Mouse (Mus musculus): ENCODE measurements at regions not wholly inside any gene's neighbourhood (a gene's known extent, or its start where the extent isn't known, plus 50 kb on each side); places are given as distances from the start of the nearest gene placed in this dataset.

DNA sequence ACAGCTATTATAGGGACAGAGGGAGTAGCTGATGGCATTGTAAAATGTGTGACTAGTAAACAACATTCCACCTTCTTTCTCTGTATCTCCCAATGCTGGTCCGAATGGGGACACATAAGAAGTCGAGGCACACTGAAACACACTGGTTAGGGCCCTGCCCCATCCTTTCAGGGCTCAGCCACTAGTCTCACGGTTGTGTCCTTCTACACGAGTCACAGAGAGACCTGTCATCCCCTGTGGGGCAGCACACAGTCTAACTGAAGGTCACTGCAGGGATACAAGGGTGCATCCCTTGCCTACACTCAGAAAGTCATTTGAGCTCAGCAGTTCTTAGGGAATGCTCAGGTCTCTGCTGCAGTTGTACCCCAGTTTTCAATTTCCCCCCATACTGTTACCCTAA is 93.6 kb upstream of the Klf7 start:
- TF ChIP-seq ZNF384 (IDR thresholded peaks at IDR 0.05; ENCODE audit: low read depth, low read length) (no peak), MAFK (IDR thresholded peaks at IDR 0.05; ENCODE audit: insufficient read depth, low read depth, low read length) (no peak), HCFC1 (IDR thresholded peaks at IDR 0.05; ENCODE audit: borderline replicate concordance, insufficient read depth, low read length) (no peak), ZC3H11A (IDR thresholded peaks at IDR 0.05; ENCODE audit: borderline replicate concordance, low read depth, low read length) (no peak), CHD2 (IDR thresholded peaks at IDR 0.05; ENCODE audit: low read depth, low read length) (no peak)
- no peaks in the 10 kb centered on the region for H3K36me3 ChIP-seq (ENCODE audit: control insufficient read depth, insufficient read depth, low read length, poor library complexity, severe bottlenecking)
- H3K4me3 ChIP-seq (ENCODE audit: insufficient read depth in 1 of 2, low read depth in 1 of 2, low read length in 2 of 2, poor library complexity in 1 of 2, severe bottlenecking in 1 of 2): no peak overlapping the region
- H3K4me1 ChIP-seq (ENCODE audit: control insufficient read depth in 2 of 2, insufficient read depth in 2 of 2, low read length in 2 of 2, poor library complexity in 1 of 2): no peaks in the 10 kb centered on the region
- DNase-seq (ENCODE audit: low read depth, low spot score): no peak
- in situ Hi-C loops (cut with MboI; ENCODE audit: low sequenced_read_pairs in 2 of 2, unreplicated experiment in 2 of 2): no loop called here
- H3K9ac ChIP-seq (ENCODE audit: insufficient read depth, low read depth, low read length, poor library complexity, severe bottlenecking): no peak overlapping the region
- H3K9me3 ChIP-seq (ENCODE audit: control insufficient read depth, insufficient read depth, low read depth, low read length): no peaks in the 10 kb centered on the region
- no peak overlapping the region for H3K27ac ChIP-seq (ENCODE audit: insufficient read depth, low read depth, low read length, poor library complexity, severe bottlenecking)

DNA sequence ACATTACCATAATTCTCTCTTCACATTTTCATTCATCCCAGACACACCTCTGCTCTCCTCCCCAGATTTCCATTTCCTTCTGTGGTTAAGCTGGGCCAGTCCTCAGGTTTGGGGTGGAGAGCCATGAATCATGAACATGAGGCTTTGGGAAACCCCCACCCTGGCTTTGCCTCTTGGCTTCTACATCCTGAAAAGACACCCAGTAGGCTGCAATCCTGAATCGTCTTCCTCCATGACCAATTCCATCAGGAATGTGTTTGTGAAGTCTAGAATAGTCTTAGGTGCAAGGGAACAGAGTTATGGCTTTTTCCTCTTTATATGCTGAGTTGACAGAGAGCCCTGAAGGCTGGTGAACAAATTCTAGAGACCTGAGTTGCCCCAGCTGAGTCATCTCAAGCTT is 87.0 kb upstream of the Klf7 start:
- Histone ChIP-seq H3K9me3 (ENCODE audit: control insufficient read depth, insufficient read depth, low read depth, low read length) (no peaks in the 10 kb centered on the region), H3K4me3 (ENCODE audit: insufficient read depth in 1 of 2, low read depth in 1 of 2, low read length in 2 of 2, poor library complexity in 1 of 2, severe bottlenecking in 1 of 2) (no peak overlapping the region), H3K4me1 (ENCODE audit: control insufficient read depth in 2 of 2, insufficient read depth in 2 of 2, low read length in 2 of 2, poor library complexity in 1 of 2) (no peaks in the 10 kb centered on the region), H3K27ac (ENCODE audit: insufficient read depth, low read depth, low read length, poor library complexity, severe bottlenecking) (no peak overlapping the region), H3K9ac (ENCODE audit: insufficient read depth, low read depth, low read length, poor library complexity, severe bottlenecking) (no peak overlapping the region), H3K36me3 (ENCODE audit: control insufficient read depth, insufficient read depth, low read length, poor library complexity, severe bottlenecking) (no peaks in the 10 kb centered on the region)
- TF ChIP-seq ZC3H11A (IDR thresholded peaks at IDR 0.05; ENCODE audit: borderline replicate concordance, low read depth, low read length) (no peak), MAFK (IDR thresholded peaks at IDR 0.05; ENCODE audit: insufficient read depth, low read depth, low read length) (no peak), ZNF384 (IDR thresholded peaks at IDR 0.05; ENCODE audit: low read depth, low read length) (no peak), CHD2 (IDR thresholded peaks at IDR 0.05; ENCODE audit: low read depth, low read length) (no peak), HCFC1 (IDR thresholded peaks at IDR 0.05; ENCODE audit: borderline replicate concordance, insufficient read depth, low read length) (no peak)
- DNase-seq (ENCODE audit: low read depth, low spot score): no peak
- in situ Hi-C loops (cut with MboI; ENCODE audit: low sequenced_read_pairs in 2 of 2, unreplicated experiment in 2 of 2): no loop called here

- H3K9ac ChIP-seq (ENCODE audit: insufficient read depth, low read depth, low read length, poor library complexity, severe bottlenecking): no peak overlapping the region
- TF ChIP-seq MAFK (IDR thresholded peaks at IDR 0.05; ENCODE audit: insufficient read depth, low read depth, low read length) (no peak), ZNF384 (IDR thresholded peaks at IDR 0.05; ENCODE audit: low read depth, low read length) (no peak), HCFC1 (IDR thresholded peaks at IDR 0.05; ENCODE audit: borderline replicate concordance, insufficient read depth, low read length) (no peak), ZC3H11A (IDR thresholded peaks at IDR 0.05; ENCODE audit: borderline replicate concordance, low read depth, low read length) (no peak), CHD2 (IDR thresholded peaks at IDR 0.05; ENCODE audit: low read depth, low read length) (no peak)
- H3K27ac ChIP-seq (ENCODE audit: insufficient read depth, low read depth, low read length, poor library complexity, severe bottlenecking): no peak overlapping the region
- peaks cover 0 to 3% of the 10 kb centered on the region in 2 experiments; a peak in 1 of 4 replicates for H3K4me1 ChIP-seq (ENCODE audit: control insufficient read depth in 2 of 2, insufficient read depth in 2 of 2, low read length in 2 of 2, poor library complexity in 1 of 2)
- H3K36me3 ChIP-seq (ENCODE audit: control insufficient read depth, insufficient read depth, low read length, poor library complexity, severe bottlenecking): no peaks in the 10 kb centered on the region
- H3K4me3 ChIP-seq (ENCODE audit: insufficient read depth in 1 of 2, low read depth in 1 of 2, low read length in 2 of 2, poor library complexity in 1 of 2, severe bottlenecking in 1 of 2): no peak overlapping the region
- in situ Hi-C loops (cut with MboI; ENCODE audit: low sequenced_read_pairs in 2 of 2, unreplicated experiment in 2 of 2): no loop called here
- no peak for DNase-seq (ENCODE audit: low read depth, low spot score)
- no peaks in the 10 kb centered on the region for H3K9me3 ChIP-seq (ENCODE audit: control insufficient read depth, insufficient read depth, low read depth, low read length)
These were observed 78.4 kb upstream of the Klf7 start for GRCm38 (mm10) chr1:64200387-64201023.

GRCm38 (mm10) chr1:64198781-64199180 is 76.7 kb upstream of the Klf7 start:
- H3K9me3 ChIP-seq (ENCODE audit: control insufficient read depth, insufficient read depth, low read depth, low read length): no peaks in the 10 kb centered on the region
- no peaks in the 10 kb centered on the region for H3K36me3 ChIP-seq (ENCODE audit: control insufficient read depth, insufficient read depth, low read length, poor library complexity, severe bottlenecking)
- no peak for DNase-seq (ENCODE audit: low read depth, low spot score)
- no peak for TF ChIP-seq CHD2 (IDR thresholded peaks at IDR 0.05; ENCODE audit: low read depth, low read length)
- TF ChIP-seq MAFK (IDR thresholded peaks at IDR 0.05; ENCODE audit: insufficient read depth, low read depth, low read length): no peak
- no peak for TF ChIP-seq ZC3H11A (IDR thresholded peaks at IDR 0.05; ENCODE audit: borderline replicate concordance, low read depth, low read length)
- no peak for TF ChIP-seq HCFC1 (IDR thresholded peaks at IDR 0.05; ENCODE audit: borderline replicate concordance, insufficient read depth, low read length)
- no peak for TF ChIP-seq ZNF384 (IDR thresholded peaks at IDR 0.05; ENCODE audit: low read depth, low read length)
- peaks cover 0 to 3% of the 10 kb centered on the region in 2 experiments; a peak in 1 of 4 replicates for H3K4me1 ChIP-seq (ENCODE audit: control insufficient read depth in 2 of 2, insufficient read depth in 2 of 2, low read length in 2 of 2, poor library complexity in 1 of 2)
- H3K4me3 ChIP-seq (ENCODE audit: insufficient read depth in 1 of 2, low read depth in 1 of 2, low read length in 2 of 2, poor library complexity in 1 of 2, severe bottlenecking in 1 of 2): no peak overlapping the region
- in situ Hi-C loops (cut with MboI; ENCODE audit: low sequenced_read_pairs in 2 of 2, unreplicated experiment in 2 of 2): no loop called here
- H3K9ac ChIP-seq (ENCODE audit: insufficient read depth, low read depth, low read length, poor library complexity, severe bottlenecking): no peak overlapping the region
- no peak overlapping the region for H3K27ac ChIP-seq (ENCODE audit: insufficient read depth, low read depth, low read length, poor library complexity, severe bottlenecking)
